Mouse (Mus musculus): ENCODE data around the gene Ica1.
A peak's percentile ranks its signal among the peaks of the same experiment; 100 is the strongest.

Gene Ica1

GRCm38 (mm10) chr6:8686678-8687580 is 91.4 kb downstream of the Ica1 start:
- peak; percentile 68 for ATAC-seq (ENCODE audit: low TSS enrichment)

GRCm38 (mm10) chr6:8683379-8683778 is 94.9 kb downstream of the Ica1 start:
- peak; percentile 88 for ATAC-seq (ENCODE audit: low TSS enrichment)

GRCm38 (mm10) chr6:8680931-8681330 is 97.4 kb downstream of the Ica1 start:
- ATAC-seq (ENCODE audit: low TSS enrichment) = no peak

- ATAC-seq (ENCODE audit: low TSS enrichment) = no peak
These were observed 105.3 kb downstream of the Ica1 start for GRCm38 (mm10) chr6:8673013-8673412.

- ATAC-seq (ENCODE audit: low TSS enrichment) = no peak
These were observed 108.9 kb downstream of the Ica1 start for GRCm38 (mm10) chr6:8669343-8669742.

GRCm38 (mm10) chr6:8668013-8668811 is 110.1 kb downstream of the Ica1 start:
- no peak for ATAC-seq (ENCODE audit: low TSS enrichment)

- ATAC-seq (ENCODE audit: low TSS enrichment) = no peak
These were observed 112.5 kb downstream of the Ica1 start for GRCm38 (mm10) chr6:8665786-8666185.

- no peak for ATAC-seq (ENCODE audit: low TSS enrichment)
These were observed 113.3 kb downstream of the Ica1 start for GRCm38 (mm10) chr6:8664956-8665355.

- ATAC-seq (ENCODE audit: low TSS enrichment) = no peak
These were observed 115.1 kb downstream of the Ica1 start for GRCm38 (mm10) chr6:8663092-8663740.

- no peak for ATAC-seq (ENCODE audit: low TSS enrichment)
These were observed 116.9 kb downstream of the Ica1 start for GRCm38 (mm10) chr6:8661404-8661803.

GRCm38 (mm10) chr6:8660076-8660475 is 118.2 kb downstream of the Ica1 start:
- ATAC-seq (ENCODE audit: low TSS enrichment) = no peak

- ATAC-seq (ENCODE audit: low TSS enrichment) = peak; percentile 76
These were observed 118.9 kb downstream of the Ica1 start for GRCm38 (mm10) chr6:8659194-8659959.

GRCm38 (mm10) chr6:8658431-8658830 is 119.9 kb downstream of the Ica1 start:
- no peak for ATAC-seq (ENCODE audit: low TSS enrichment)

GRCm38 (mm10) chr6:8657459-8657858 is 120.8 kb downstream of the Ica1 start:
- ATAC-seq (ENCODE audit: low TSS enrichment) = no peak

GRCm38 (mm10) chr6:8655454-8655853 is 122.8 kb downstream of the Ica1 start:
- no peak for ATAC-seq (ENCODE audit: low TSS enrichment)

GRCm38 (mm10) chr6:8650413-8650812 is 127.9 kb downstream of the Ica1 start:
- ATAC-seq (ENCODE audit: low TSS enrichment) = no peak

GRCm38 (mm10) chr6:8649295-8649865 is 128.9 kb downstream of the Ica1 start:
- ATAC-seq (ENCODE audit: low TSS enrichment) = no peak

- no peak for ATAC-seq (ENCODE audit: low TSS enrichment)
These were observed 129.9 kb downstream of the Ica1 start for GRCm38 (mm10) chr6:8648185-8648901.

GRCm38 (mm10) chr6:8647513-8648184 is 130.6 kb downstream of the Ica1 start:
- peak; percentile 50 for ATAC-seq (ENCODE audit: low TSS enrichment)

- peak; percentile 62 for ATAC-seq (ENCODE audit: low TSS enrichment)
These were observed 132.6 kb downstream of the Ica1 start for GRCm38 (mm10) chr6:8645708-8646107.
